Mouse (Mus musculus) liver, embryonic 14.5 days (tissue): ENCODE measurements around the gene Car5b. TPM values are rescaled to one million over a fixed set of nuclear protein-coding genes. Genes with fewer than 3 reads are reported as not detected.

Experiments used
- ATAC-seq: fragments of 200-750 bp; cut with Nextera tagmentation; 2 replicates; pipeline ENCODE4 v1.8.0; 2017; ENCODE audit warnings: moderate number of reproducible peaks, mild to moderate bottlenecking, moderate library complexity; ENCODE audit not compliant: insufficient read depth
- DNase-seq, 3 experiments: peaks; one replicate each; pipeline ENCODE4 v3.0.0-alpha.2; 2012 to 2013; ENCODE audit warnings: low read depth in 3 of 3, low spot score in 3 of 3
- H3K27ac ChIP-seq: fragments of 300-500 bp; sonication (generic); 2 replicates; pipeline ENCODE4 v1.5.1; 2014; ENCODE audit warnings: moderate library complexity, mild to moderate bottlenecking, control low read depth, inconsistent platforms
- H3K27me3 ChIP-seq: fragments of 300-500 bp; sonication (generic); 2 replicates; pipeline ENCODE4 v1.6.1; 2014; ENCODE audit warnings: mild to moderate bottlenecking, low read length, moderate library complexity; ENCODE audit not compliant: control insufficient read depth, insufficient read depth
- H3K36me3 ChIP-seq: fragments of 300-500 bp; sonication (generic); replicated peaks from 2 replicates; pipeline ENCODE4 v1.6.1; 2014; ENCODE audit warnings: low read depth; ENCODE audit not compliant: control insufficient read depth, insufficient read depth
- H3K4me1 ChIP-seq, 2 experiments: fragments of 200-500 bp in 1 of 2; fragments of 300-500 bp in 1 of 2; sonication (generic) in 1 of 2; replicated peaks; 2 replicates each; pipeline ENCODE4 v1.6.1; 2012 to 2014; ENCODE audit warnings: antibody characterized with exemption in 1 of 2, inconsistent platforms in 1 of 2, low read length in 1 of 2; ENCODE audit not compliant: control insufficient read depth in 2 of 2, insufficient read depth in 2 of 2
- H3K4me2 ChIP-seq: fragments of 300-500 bp; sonication (generic); 2 replicates; pipeline ENCODE4 v1.6.1; 2014; ENCODE audit warnings: low read depth, mild to moderate bottlenecking, control low read depth, moderate library complexity
- H3K4me3 ChIP-seq, 2 experiments: fragments of 200-500 bp in 1 of 2; fragments of 300-500 bp in 1 of 2; sonication (generic) in 1 of 2; 2 replicates each; pipeline ENCODE4 v1.5.1; 2012 to 2014; ENCODE audit warnings: low read depth in 2 of 2, low read length in 2 of 2, mild to moderate bottlenecking in 2 of 2, control low read depth in 1 of 2, inconsistent platforms in 1 of 2, moderate library complexity in 1 of 2; ENCODE audit not compliant: insufficient read depth in 1 of 2
- H3K9ac ChIP-seq: fragments of 300-500 bp; sonication (generic); replicated peaks from 2 replicates; pipeline ENCODE4 v1.6.1; 2014; ENCODE audit warnings: mild to moderate bottlenecking, control low read depth, moderate library complexity
- H3K9me3 ChIP-seq: fragments of 300-500 bp; sonication (generic); 2 replicates; pipeline ENCODE4 v1.6.1; 2016; ENCODE audit warnings: low read length, mixed read lengths; ENCODE audit not compliant: control insufficient read depth
- CTCF ChIP-seq: IDR thresholded peaks from 2 replicates; pipeline ENCODE4 v1.5.1; 2016; ENCODE audit warnings: antibody characterized with exemption, low read depth, control low read depth
- EP300 ChIP-seq: IDR thresholded peaks from 2 replicates; pipeline ENCODE4 v1.6.1; 2016; ENCODE audit warnings: antibody characterized with exemption, low read depth
- WGBS: fragments of 180-500 bp; shearing (Covaris S2); extraction: QIAGEN DNeasy Blood & Tissue Kit; methylation state at CpG from one replicate; pipeline ENCODE4 v1.1.7; 2014; ENCODE audit not compliant: insufficient replicate concordance; 5-methylcytosine and 5-hydroxymethylcytosine counted together
- polyA plus RNA-seq, 2 experiments: library from polyadenylated mRNA; depleted of rRNA in 1 of 2; stranded (reverse) in 1 of 2; unstranded in 1 of 2; fragments of >200 nt; fragmentation: Nextera tagmentation in 1 of 2; extraction: Ambion mirVana in 1 of 2; gene quantifications; 2 replicates each; pipeline versions ENCODE4 v1.2.1 to v1.2.3; 2012 to 2014

Gene Car5b
- polyA plus RNA-seq, 2 experiments = 0.05 to 0.09 TPM

GRCm38 (mm10) chrX:164004809-164005208 is 23.0 kb downstream of the Car5b start:
- DNase-seq (peak in 2 of 3 experiments; percentile 3 to 10), ATAC-seq (no peak)
- Histone ChIP-seq H3K36me3 (no peaks in the 10 kb centered on the region), H3K4me3 (no peak overlapping the region), H3K9ac (no peak overlapping the region), H3K27ac (no peak overlapping the region), H3K4me1 (no peaks in the 10 kb centered on the region), H3K27me3 (no peaks in the 10 kb centered on the region), H3K4me2 (no peak overlapping the region), H3K9me3 (no peaks in the 10 kb centered on the region)
- no peak for TF ChIP-seq EP300
- TF ChIP-seq CTCF = peak; percentile 56
- 30% methylated on average over 2 of the region's 2 CpGs for WGBS

DNA sequence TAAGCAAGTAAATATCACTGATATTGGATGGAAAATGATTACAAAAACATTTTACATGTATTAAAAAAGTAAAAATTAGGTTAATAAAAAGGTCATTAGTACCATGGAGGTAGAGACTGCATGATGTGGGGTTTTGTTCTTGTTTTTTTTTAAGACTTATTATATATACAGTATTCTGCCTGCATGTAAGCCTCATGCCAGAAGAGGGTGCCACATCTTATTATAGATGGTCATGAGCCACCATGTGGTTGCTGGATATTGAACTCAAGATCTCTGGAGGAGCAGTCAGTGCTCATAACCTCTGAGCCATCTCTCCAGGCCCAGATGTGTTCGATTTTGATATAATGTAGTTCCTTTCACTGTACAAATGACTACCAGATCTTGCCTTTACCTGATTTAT is 27.9 kb downstream of the Car5b start:
- Histone ChIP-seq H3K4me3 (no peak overlapping the region), H3K36me3 (no peaks in the 10 kb centered on the region), H3K27me3 (no peaks in the 10 kb centered on the region), H3K4me1 (no peaks in the 10 kb centered on the region), H3K27ac (no peak overlapping the region), H3K9me3 (no peaks in the 10 kb centered on the region), H3K4me2 (no peak overlapping the region), H3K9ac (no peak overlapping the region)
- DNase-seq (no peak), ATAC-seq (no peak)
- TF ChIP-seq EP300 = no peak
- no peak for TF ChIP-seq CTCF
- WGBS = 35% methylated on average over 1 of the region's 1 CpGs

- 64% methylated on average over 3 of the region's 3 CpGs for WGBS
- TF ChIP-seq CTCF (no peak), EP300 (no peak)
- no peak overlapping the region for H3K27ac ChIP-seq
- no peak overlapping the region for H3K4me3 ChIP-seq
- no peak for DNase-seq
- H3K27me3 ChIP-seq = no peaks in the 10 kb centered on the region
- no peak for ATAC-seq
- H3K9me3 ChIP-seq = no peaks in the 10 kb centered on the region
- no peak overlapping the region for H3K4me2 ChIP-seq
- no peak overlapping the region for H3K9ac ChIP-seq
- H3K36me3 ChIP-seq = no peaks in the 10 kb centered on the region
- no peaks in the 10 kb centered on the region for H3K4me1 ChIP-seq
Measured at GRCm38 (mm10) chrX:163996754-163997153, 31.0 kb downstream of the Car5b start.

DNA sequence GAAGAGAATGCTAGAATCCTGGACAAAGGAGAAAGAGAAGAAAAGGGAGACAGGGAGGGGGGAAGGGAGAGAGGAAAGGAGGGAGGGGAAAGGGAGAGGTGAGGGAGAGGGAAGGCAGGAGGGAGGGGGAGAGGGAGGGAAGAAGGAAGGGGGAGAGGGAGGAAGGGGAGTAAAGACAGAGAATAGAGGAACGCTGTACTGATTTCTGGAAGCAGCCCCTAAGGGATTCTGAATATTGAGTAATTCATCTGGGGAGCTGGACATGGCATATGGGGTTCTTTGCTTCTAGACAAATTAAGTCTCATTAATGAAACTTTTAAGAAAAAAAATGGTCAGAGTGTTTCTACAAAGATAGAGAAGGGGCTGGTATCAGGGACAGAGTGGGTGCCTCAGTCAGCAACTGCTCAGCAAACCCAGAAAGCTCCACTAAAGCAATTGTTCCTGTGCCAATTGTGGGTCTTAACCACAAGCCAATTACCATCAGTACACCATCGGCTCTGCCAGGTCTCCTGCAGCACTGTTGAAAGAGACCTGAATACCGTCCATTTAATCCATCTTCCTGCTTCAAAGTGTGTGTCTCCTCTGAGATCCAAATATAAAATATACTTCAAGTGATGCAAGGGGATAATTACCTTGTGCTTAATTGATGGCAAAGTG is 40.0 kb downstream of the Car5b start:
- Histone ChIP-seq H3K9ac (no peak overlapping the region), H3K9me3 (no peaks in the 10 kb centered on the region), H3K4me1 (no peaks in the 10 kb centered on the region), H3K4me3 (no peak overlapping the region), H3K36me3 (no peaks in the 10 kb centered on the region), H3K27ac (no peak overlapping the region), H3K4me2 (no peak overlapping the region), H3K27me3 (no peaks in the 10 kb centered on the region)
- TF ChIP-seq CTCF = no peak
- no peak for TF ChIP-seq EP300
- 47% methylated on average over 3 of the region's 3 CpGs for WGBS
- DNase-seq (no peak), ATAC-seq (no peak)

DNA sequence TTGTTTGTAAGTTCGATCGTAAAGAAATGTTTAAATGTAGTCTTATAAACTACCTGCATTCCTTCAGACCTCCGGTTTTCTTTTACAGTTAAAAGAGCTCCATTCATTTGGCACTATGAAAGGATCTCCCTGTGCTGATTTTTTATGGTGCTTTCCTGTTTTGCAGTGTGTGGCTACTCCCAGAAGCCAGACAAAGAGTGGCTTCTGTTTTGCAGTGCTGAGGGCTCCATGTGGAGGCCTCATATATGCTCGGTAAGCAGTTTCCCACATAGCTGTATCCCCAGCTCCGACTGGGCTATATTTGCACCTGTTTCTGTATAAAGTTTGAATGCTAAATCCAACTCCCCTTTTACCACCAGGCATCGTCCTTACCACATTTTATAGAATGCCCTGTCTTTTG is 45.7 kb downstream of the Car5b start:
- H3K4me3 ChIP-seq = no peak overlapping the region
- H3K27me3 ChIP-seq = no peaks in the 10 kb centered on the region
- TF ChIP-seq EP300 (no peak), CTCF (no peak)
- H3K36me3 ChIP-seq = no peaks in the 10 kb centered on the region
- H3K9me3 ChIP-seq = no peaks in the 10 kb centered on the region
- no peak overlapping the region for H3K9ac ChIP-seq
- no peak for ATAC-seq
- 65% methylated on average over 6 of the region's 6 CpGs for WGBS
- H3K27ac ChIP-seq = no peak overlapping the region
- no peak overlapping the region for H3K4me2 ChIP-seq
- H3K4me1 ChIP-seq = no peaks in the 10 kb centered on the region
- no peak for DNase-seq
